Mouse (Mus musculus) hindbrain, embryonic 16.5 days (tissue): ENCODE results near the gene Kif14. TPM values are rescaled to one million over a fixed set of nuclear protein-coding genes. Genes with fewer than 3 reads are reported as not detected.

Source experiments
- ATAC-seq: fragments of 200-750 bp; cut with Nextera tagmentation; 2 replicates; pipeline ENCODE4 v1.8.0; 2017; ENCODE audit warnings: moderate TSS enrichment, moderate library complexity
- H3K27ac ChIP-seq: fragments of 300-500 bp; sonication (generic); 2 replicates; pipeline ENCODE4 v1.5.1; 2014; ENCODE audit warnings: low read depth, mild to moderate bottlenecking, control low read depth, low read length, moderate library complexity
- H3K27me3 ChIP-seq: fragments of 300-500 bp; sonication (generic); replicated peaks from 2 replicates; pipeline ENCODE4 v1.6.1; 2014; ENCODE audit warnings: low read length; ENCODE audit not compliant: control insufficient read depth, insufficient read depth
- H3K36me3 ChIP-seq: fragments of 300-500 bp; sonication (generic); 2 replicates; pipeline ENCODE4 v1.6.1; 2014; ENCODE audit warnings: mild to moderate bottlenecking, low read length, moderate library complexity, mixed read lengths; ENCODE audit not compliant: control insufficient read depth, insufficient read depth
- H3K4me1 ChIP-seq: fragments of 300-500 bp; sonication (generic); 2 replicates; pipeline ENCODE4 v1.6.1; 2014; ENCODE audit warnings: low read depth, low read length; ENCODE audit not compliant: control insufficient read depth, insufficient read depth
- H3K4me2 ChIP-seq: fragments of 300-500 bp; sonication (generic); 2 replicates; pipeline ENCODE4 v1.6.1; 2014; ENCODE audit warnings: mild to moderate bottlenecking, low read length, control low read depth, moderate library complexity
- H3K4me3 ChIP-seq: fragments of 300-500 bp; sonication (generic); 2 replicates; pipeline ENCODE4 v1.5.1; 2014; ENCODE audit warnings: mild to moderate bottlenecking, low read length, control low read depth, moderate library complexity
- H3K9ac ChIP-seq: fragments of 300-500 bp; sonication (generic); 2 replicates; pipeline ENCODE4 v1.6.1; 2014; ENCODE audit warnings: low read depth, mild to moderate bottlenecking, control low read depth, low read length, moderate library complexity
- H3K9me3 ChIP-seq: fragments of 300-500 bp; sonication (generic); 2 replicates; pipeline ENCODE4 v1.6.1; 2014; ENCODE audit warnings: mild to moderate bottlenecking, low read length, moderate library complexity; ENCODE audit not compliant: control insufficient read depth
- WGBS: fragments of 180-500 bp; shearing (Covaris S2); extraction: QIAGEN DNeasy Blood & Tissue Kit; methylation state at CpG from one replicate; pipeline ENCODE4 v1.1.7; 2014; 5-methylcytosine and 5-hydroxymethylcytosine counted together
- polyA plus RNA-seq: library from polyadenylated mRNA; unstranded; fragments of >200 nt; fragmentation: Nextera tagmentation; extraction: Ambion mirVana; gene quantifications from 2 replicates; pipeline ENCODE4 v1.2.1, GENCODE M21; 2015

Gene Kif14
- polyA plus RNA-seq, 1 experiment from 2014 or later = 0.74 TPM

DNA sequence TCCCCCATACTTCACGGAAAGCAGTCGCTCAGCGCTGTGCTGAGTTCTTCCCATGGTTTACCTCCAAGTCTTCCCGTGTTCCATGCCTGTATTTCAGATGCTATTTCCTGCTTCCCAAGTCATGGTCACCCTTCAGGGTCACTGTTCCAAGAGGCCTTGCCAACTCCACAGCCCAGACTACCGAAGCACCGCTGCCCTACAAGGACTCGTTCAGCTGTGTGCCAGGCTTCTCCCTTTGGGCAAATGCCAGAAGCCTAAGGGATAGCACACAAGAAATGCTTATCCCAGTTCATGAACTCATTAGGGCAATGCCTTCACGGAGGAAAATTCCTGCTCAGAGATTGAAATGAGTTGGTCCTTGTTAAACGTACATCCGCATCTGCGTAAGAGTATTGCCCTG, 47.0 kb downstream of the Kif14 start:
- WGBS = 80% methylated on average over 11 of the region's 11 CpGs
- H3K36me3 ChIP-seq = no peaks in the 10 kb centered on the region
- no peak for ATAC-seq
- H3K9me3 ChIP-seq = no peaks in the 10 kb centered on the region
- no peak overlapping the region for H3K4me2 ChIP-seq
- no peak overlapping the region for H3K4me3 ChIP-seq
- no peak overlapping the region for H3K9ac ChIP-seq
- H3K27ac ChIP-seq = no peak overlapping the region
- H3K27me3 ChIP-seq = no peaks in the 10 kb centered on the region
- H3K4me1 ChIP-seq = no peaks in the 10 kb centered on the region; the same call in 1 of the 2 replicates

DNA sequence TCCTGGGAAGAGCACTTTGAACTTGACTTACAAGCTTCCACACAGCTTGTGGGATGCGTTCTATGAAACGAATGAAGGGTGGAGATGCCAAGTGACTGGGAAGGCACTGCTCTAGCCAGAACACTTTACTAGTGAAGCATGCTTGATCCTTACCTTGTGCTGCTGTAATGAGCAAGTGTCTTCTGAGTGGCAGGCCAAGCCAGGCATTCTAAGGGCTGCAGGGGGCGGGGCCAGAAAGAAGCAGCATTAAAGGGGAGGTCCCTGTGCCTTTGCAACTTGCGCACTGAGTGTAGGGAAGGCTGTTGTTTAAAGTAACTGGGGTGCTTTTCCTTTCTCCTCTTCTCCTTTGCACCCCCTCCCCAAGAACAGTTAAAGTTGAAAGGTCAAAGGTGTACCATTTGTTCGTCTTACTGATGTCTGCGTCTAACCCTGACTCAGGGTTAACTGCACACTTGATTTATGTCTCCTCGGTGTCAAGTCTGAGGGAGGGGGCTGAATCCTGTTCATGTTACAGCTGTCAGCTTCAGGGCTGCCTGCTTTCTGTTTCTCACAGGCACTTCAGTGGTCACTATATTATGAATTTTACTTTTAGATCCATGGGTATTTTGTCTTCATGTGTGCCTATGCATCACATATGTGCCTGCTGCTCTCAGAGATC, 52.7 kb downstream of the Kif14 start:
- Histone ChIP-seq H3K9ac (no peak overlapping the region), H3K4me3 (no peak overlapping the region), H3K4me2 (no peak overlapping the region), H3K27ac (no peak overlapping the region), H3K9me3 (no peaks in the 10 kb centered on the region), H3K4me1 (no peaks in the 10 kb centered on the region), H3K27me3 (no peaks in the 10 kb centered on the region), H3K36me3 (no peaks in the 10 kb centered on the region)
- ATAC-seq = no peak
- WGBS = 69% methylated on average over 7 of the region's 7 CpGs

DNA sequence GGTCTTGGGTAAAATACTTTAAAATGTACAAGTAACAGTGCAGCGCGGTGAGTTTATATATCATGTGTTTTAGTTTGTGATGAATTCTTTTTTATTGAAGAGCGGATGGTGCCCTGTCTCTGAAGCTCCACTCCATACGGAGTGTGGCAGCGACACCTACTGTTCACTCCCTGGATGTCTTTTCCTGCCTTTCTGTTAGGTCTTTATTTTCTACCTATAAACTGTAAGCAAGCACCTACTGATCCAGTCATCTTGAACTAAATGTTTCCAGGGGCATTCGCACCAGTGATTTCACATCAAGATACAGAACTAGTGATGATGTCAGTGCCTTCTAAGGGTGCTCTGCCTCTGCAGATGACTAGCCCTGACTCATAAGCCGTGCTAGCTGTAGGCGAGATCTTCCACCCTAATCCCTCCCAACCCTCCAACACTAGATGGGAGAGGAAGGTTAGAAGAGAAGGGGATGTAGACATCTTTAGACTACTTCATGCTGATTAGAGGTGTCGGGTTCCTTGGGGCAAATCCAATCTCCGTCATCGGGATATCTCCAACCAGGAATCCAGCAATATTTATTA, 55.3 kb downstream of the Kif14 start:
- no peak overlapping the region for H3K4me2 ChIP-seq
- H3K4me1 ChIP-seq = no peaks in the 10 kb centered on the region
- 75% methylated on average over 11 of the region's 11 CpGs for WGBS
- peak; percentile 71 for ATAC-seq
- no peaks in the 10 kb centered on the region for H3K36me3 ChIP-seq
- H3K27me3 ChIP-seq = no peaks in the 10 kb centered on the region
- no peak overlapping the region for H3K4me3 ChIP-seq
- H3K9me3 ChIP-seq = no peaks in the 10 kb centered on the region
- no peak overlapping the region for H3K27ac ChIP-seq
- H3K9ac ChIP-seq = no peak overlapping the region

DNA sequence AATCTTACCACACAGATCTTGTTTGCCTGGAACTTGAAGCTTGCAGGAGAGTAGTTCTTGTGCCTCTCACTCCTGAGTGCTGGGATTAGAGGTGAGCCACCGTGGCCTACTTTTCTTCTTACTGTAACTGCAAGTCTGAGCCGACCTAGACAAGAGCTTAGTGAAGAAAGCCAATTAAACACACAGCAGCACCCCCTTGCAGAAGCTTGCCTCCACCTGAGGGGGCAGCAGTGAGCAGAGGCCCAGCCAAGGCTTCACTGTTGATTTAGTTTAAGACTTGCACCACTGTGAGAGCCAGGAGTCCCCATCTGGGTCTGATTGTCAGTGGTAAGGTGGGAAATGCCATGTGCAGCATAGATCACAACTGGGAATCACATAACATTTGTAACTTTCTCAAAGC, 58.8 kb downstream of the Kif14 start:
- Histone ChIP-seq H3K4me2 (no peak overlapping the region), H3K4me3 (no peak overlapping the region), H3K4me1 (no peaks in the 10 kb centered on the region), H3K9ac (no peak overlapping the region), H3K9me3 (no peaks in the 10 kb centered on the region), H3K27ac (no peak overlapping the region), H3K27me3 (no peaks in the 10 kb centered on the region), H3K36me3 (no peaks in the 10 kb centered on the region)
- no peak for ATAC-seq
- 33% methylated on average over 2 of the region's 2 CpGs for WGBS

DNA sequence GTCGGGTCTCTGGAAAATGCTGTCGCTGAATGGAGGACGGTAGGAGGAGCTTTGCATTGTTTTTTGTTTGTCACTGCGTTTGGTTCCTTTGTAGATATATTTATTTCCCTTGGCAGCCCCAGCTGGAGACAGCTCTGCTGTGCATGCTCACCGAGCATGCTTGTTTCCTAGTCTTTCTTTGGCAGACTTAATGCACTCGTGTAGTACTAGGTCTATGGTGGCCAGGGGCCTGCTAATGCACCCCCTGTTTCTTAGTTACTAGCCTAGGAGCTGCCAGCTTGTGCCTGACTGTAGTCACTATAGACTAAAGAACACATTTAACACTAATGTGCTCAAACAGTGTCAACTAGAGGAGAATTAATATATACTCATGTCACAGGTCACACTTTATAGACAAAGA, 59.7 kb downstream of the Kif14 start:
- no peak overlapping the region for H3K9ac ChIP-seq
- 0 out of 2 replicates have a peak, but pooled peaks have one; percentile 53 for ATAC-seq
- no peak overlapping the region for H3K4me3 ChIP-seq
- H3K4me1 ChIP-seq = no peaks in the 10 kb centered on the region
- H3K27me3 ChIP-seq = no peaks in the 10 kb centered on the region
- H3K9me3 ChIP-seq = no peaks in the 10 kb centered on the region
- 52% methylated on average over 6 of the region's 6 CpGs for WGBS
- no peak overlapping the region for H3K27ac ChIP-seq
- H3K36me3 ChIP-seq = no peaks in the 10 kb centered on the region
- no peak overlapping the region for H3K4me2 ChIP-seq

DNA sequence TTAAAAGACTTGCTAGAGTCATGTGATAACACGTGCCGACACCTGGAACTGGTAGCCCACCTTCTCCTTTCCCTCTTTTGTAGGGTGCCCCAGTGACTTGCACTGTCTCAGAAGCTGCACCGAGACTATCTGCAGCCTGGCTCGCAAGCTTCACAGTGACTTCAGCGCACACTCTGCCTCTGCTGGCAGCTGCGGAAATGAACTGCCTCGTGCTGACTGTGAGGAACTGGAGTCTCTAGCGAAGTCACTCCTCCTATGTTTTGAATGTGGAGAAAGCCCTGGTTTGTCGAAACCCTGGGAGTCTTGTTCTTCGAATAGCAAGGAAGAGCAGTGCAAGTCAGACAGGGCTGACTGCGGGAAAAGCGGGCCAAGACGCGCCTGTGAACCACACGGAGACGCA, 61.0 kb downstream of the Kif14 start:
- 80% methylated on average over 16 of the region's 16 CpGs for WGBS
- ATAC-seq = peak; percentile 67

DNA sequence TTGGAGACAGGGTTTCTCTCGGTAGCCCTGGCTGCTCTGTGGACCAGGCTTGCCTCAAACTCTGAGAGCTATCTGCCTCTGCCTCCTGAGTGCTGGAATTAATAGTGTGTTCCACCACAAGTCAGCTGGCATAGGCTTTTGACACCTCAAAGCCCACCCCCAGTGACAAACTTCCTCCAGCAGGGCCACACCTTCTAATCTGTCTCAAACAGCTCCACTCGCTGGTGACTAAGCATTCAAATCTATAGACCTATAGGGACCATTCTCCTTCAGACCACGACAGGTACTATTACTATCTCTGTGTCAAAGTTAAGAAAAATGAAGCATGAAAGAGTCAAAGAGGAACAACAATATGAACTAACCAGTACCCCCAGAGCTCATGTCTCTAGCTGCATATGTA, 66.4 kb downstream of the Kif14 start:
- H3K4me1 ChIP-seq = no peaks in the 10 kb centered on the region
- H3K4me2 ChIP-seq = no peak overlapping the region
- H3K36me3 ChIP-seq = no peaks in the 10 kb centered on the region
- WGBS = 94% methylated on average over 3 of the region's 3 CpGs
- no peak overlapping the region for H3K27ac ChIP-seq
- no peaks in the 10 kb centered on the region for H3K27me3 ChIP-seq
- no peak for ATAC-seq
- H3K4me3 ChIP-seq = no peak overlapping the region
- no peak overlapping the region for H3K9ac ChIP-seq
- no peaks in the 10 kb centered on the region for H3K9me3 ChIP-seq

More for the DNA sequence above, 61.0 kb downstream of the Kif14 start:
- no peaks in the 10 kb centered on the region for H3K36me3 ChIP-seq
- no peak overlapping the region for H3K27ac ChIP-seq
- no peaks in the 10 kb centered on the region for H3K9me3 ChIP-seq
- H3K27me3 ChIP-seq = no peaks in the 10 kb centered on the region
- H3K9ac ChIP-seq = no peak overlapping the region
- H3K4me3 ChIP-seq = no peak overlapping the region
- H3K4me2 ChIP-seq = no peak overlapping the region
- H3K4me1 ChIP-seq = no peaks in the 10 kb centered on the region

DNA sequence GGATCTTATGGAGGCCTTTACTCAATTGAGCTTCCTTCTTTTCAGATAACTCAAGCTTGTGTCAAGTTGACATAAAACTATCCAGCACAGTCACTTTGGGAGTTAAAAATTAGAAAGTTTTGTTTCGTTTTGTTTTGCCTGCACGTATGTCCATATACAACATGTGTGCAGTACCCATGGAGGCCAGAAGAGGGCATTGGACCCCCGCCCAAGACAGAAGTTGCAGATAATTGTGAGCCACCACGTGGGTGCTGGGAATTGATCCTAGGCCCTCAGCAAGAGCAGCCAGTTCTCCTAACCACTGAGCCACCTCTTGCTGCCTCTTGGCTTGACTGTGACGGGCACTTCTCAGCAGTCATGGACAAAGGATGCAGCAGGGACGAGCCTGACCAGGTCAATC, 70.8 kb downstream of the Kif14 start:
- no peaks in the 10 kb centered on the region for H3K9me3 ChIP-seq
- no peak overlapping the region for H3K4me3 ChIP-seq
- H3K27me3 ChIP-seq = no peaks in the 10 kb centered on the region
- no peak overlapping the region for H3K4me2 ChIP-seq
- H3K4me1 ChIP-seq = peaks cover 2% of the 10 kb centered on the region; the same call in 1 of the 2 replicates
- no peaks in the 10 kb centered on the region for H3K36me3 ChIP-seq
- no peak for ATAC-seq
- 90% methylated on average over 6 of the region's 6 CpGs for WGBS
- no peak overlapping the region for H3K9ac ChIP-seq
- H3K27ac ChIP-seq = no peak overlapping the region

DNA sequence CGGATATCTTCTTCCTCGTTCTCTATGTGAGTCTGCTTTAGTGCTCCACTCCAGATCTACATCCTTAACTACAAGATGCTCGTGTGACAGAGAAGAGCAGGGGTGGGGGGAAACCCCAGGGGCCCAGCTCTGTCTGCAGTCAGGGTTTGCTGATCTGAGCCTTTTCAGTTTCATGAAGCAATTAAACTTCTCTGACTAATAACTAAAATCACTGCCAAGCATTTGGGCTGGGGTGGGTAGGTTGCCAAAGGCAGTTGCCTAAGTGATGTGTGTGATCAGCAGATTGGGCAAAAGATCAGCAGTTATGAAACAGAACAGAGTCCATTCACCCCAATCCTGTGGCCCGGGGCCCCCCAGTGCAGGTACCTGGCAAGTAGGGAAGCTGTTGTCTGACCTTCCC, 72.1 kb downstream of the Kif14 start:
- Histone ChIP-seq H3K27ac (no peak overlapping the region), H3K36me3 (no peaks in the 10 kb centered on the region), H3K4me2 (no peak overlapping the region), H3K4me1 (peaks cover 2% of the 10 kb centered on the region; the same call in 1 of the 2 replicates), H3K9ac (no peak overlapping the region), H3K9me3 (no peaks in the 10 kb centered on the region), H3K4me3 (no peak overlapping the region), H3K27me3 (no peaks in the 10 kb centered on the region)
- 93% methylated on average over 4 of the region's 4 CpGs for WGBS
- no peak for ATAC-seq
